Mouse (Mus musculus) ES-E14 (cell line): Measurements from ENCODE around the gene Ifitm1.
"Not testable (repeated sequence)": the region's sequence is repeated elsewhere in the genome, so short reads cannot be mapped to it uniquely, and the experiment has no call there.

Source experiments
- CHD2 ChIP-seq: IDR thresholded peaks from 2 replicates; pipeline ENCODE4 v1.6.1; 2014; ENCODE audit warnings: mild to moderate bottlenecking, low read depth, low read length, inconsistent platforms
- MAFK ChIP-seq: IDR thresholded peaks from 2 replicates; pipeline ENCODE4 v1.6.1; 2014; ENCODE audit warnings: mild to moderate bottlenecking, low read depth, low read length, inconsistent platforms; ENCODE audit not compliant: insufficient read depth

- not testable (repeated sequence) for TF ChIP-seq CHD2
- TF ChIP-seq MAFK = 0 out of 2 replicates have a peak, but pooled peaks have one; percentile 20
Observed at GRCm38 (mm10) chr7:140976720-140977119, 9.7 kb downstream of the Ifitm1 start.
